Mouse (Mus musculus) ZHBTc4 (cell line): ENCODE data around the gene Usp17lc.
"Not testable (repeated sequence)": the region's sequence is repeated elsewhere in the genome, so short reads cannot be mapped to it uniquely, and the experiment has no call there.

Experiments used
- DNase-seq: peaks from one replicate; pipeline ENCODE4 v3.0.0-alpha.2; 2011; ENCODE audit warnings: low read depth, low spot score

Gene Usp17lc

DNA sequence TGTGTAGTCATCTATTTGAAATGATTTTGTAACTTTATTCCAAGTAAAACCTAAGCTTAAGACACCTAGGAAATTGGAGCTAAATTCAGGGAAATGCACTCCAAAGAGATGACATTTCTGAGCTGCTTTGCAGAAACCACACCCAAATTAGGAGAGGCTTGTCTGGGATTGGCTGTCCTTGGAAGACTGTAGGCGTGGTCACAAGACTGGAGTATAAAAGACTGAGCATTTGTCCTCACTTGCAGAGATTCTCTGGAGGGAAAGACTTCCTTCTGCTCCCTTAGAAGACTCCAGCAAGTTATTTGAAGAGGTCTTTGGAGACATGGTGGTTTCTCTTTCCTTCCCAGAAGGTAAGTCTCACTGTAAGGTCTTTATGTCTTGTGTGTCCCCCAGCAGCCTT, at the start of gene Usp17lc:
TSS of gene Usp17lc (plus strand) at position 301 of the 400 bp plus-strand sequence.
- not testable (repeated sequence) for DNase-seq

DNA sequence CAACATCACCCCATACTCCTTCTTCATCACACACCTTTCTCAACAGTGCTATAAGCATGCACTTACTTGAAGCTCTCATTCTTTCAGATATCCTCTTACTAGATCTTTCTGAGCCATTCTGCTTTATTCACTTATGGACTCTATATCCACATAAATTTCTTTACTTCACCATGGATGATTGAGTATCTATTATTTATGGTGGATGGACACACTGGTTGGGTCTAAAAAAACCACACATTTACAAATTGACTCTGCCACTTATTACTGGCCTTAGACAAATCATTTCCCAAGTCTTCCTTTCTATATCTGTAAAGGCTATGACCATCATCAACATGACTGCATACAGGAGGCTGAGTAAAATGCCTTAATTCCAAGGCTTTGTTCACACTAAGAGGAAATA, 28.8 kb upstream of the Usp17lc start, which contains the start of gene Olfr603:
TSS of gene Olfr603 (minus strand) at position 101 of the 400 bp plus-strand sequence.
- DNase-seq: no peak

GRCm38 (mm10) chr7:103397758-103398157, 17.1 kb upstream of the Usp17lc start:
- DNase-seq: peak; percentile 26

GRCm38 (mm10) chr7:103398981-103399380, 15.9 kb upstream of the Usp17lc start:
- peak; percentile 25 for DNase-seq

DNA sequence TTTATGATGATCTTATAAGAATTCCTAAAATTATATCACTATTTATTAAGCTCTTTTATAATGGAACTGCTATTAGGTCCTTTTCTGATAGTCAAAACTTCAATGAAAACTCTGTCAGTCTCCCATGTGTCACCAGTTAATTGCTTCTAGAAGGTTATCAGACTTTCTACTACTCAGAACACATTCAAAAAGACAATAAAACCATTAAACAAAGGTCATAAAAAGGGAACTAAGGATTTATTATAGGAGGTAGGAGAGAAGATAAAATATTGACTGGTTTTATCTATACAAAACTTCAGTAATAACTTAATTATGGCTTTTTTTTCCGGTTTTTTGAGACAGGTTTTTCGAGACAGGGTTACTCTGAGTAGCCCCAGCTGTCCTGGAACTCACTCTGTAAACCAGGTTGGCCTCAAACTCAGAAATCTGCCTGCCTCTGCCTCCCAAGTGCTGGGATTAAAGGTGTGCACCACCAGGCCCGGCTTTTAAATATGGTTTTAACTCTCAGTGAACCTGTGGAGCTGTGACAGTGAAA, 8.3 kb upstream of the Usp17lc start:
- DNase-seq: not testable (repeated sequence)

DNA sequence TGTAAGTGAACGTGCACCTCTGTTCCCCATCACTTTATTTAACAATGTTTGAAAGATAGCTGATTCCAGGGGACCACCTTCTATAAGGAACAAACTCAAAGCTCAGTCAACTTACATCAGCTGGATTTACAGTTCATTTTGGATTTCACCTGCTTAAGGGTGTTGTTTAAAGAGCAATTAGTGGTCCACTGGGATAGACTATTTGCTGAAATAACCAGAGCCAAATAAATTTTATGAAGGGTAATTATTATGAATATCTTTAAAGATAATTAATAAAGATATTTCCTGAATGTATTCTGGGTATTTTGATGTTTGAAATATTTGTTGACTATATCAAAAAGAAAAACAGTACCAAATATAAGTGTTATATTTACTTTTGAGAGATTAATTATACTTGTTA, 30.5 kb downstream of the Usp17lc start, which contains the start of gene Olfr605:
TSS of gene Olfr605 (minus strand) at position 101 of the 400 bp plus-strand sequence.
- DNase-seq: no peak

DNA sequence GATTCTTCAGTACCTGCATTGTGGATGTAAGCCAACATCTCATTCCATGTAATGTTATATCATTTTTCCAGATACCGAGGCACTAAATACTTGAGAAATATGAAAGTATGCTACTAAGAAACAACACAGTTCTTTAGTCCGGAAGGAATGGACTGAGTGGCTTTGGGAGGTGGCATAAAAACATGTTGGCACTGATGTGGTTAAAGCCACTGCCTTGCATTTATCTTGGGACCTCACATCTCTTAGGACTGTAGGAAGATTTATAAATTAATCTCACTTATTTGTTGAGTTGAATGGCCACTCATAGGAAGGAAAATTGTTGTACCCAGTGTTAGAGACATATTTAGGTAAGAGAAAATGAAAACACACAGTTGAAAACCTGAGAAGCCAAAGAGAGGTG, 33.9 kb downstream of the Usp17lc start, which contains the start of gene Olfr606:
TSS of gene Olfr606 (plus strand) at position 301 of the 400 bp plus-strand sequence.
- no peak for DNase-seq

DNA sequence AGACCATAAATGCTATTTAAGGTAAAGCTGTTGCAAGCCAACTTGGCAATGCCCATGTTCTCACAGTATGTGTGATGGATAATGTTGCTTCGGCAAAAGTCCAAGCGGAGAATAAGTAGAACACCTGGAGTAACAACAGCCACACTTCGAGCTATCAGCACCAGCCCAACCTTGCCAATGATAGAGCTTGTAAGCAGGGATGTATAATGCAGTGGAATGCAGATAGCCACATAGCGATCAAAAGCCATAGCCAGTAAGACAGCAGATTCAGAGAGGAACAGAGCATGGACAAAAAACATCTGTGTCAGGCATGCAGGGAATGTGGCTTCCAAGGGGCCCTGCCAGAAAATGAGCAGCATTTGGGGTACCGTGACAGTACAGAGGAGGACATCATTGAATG, 45.7 kb downstream of the Usp17lc start:
- DNase-seq: no peak
